Mouse (Mus musculus): ENCODE measurements around the gene AC109138.7. TPM values are rescaled to one million over a fixed set of nuclear protein-coding genes. Genes with fewer than 3 reads are reported as not detected.

The AC109138.7 gene
- not detected in 2 replicates for polyA plus RNA-seq (2015; fragmentation: Nextera tagmentation; extraction: Ambion mirVana)

- Histone ChIP-seq H3K4me2 (replicated peaks) (peak within 1 kb of the TSS; percentile 91), H3K36me3 (no peaks in the 10 kb centered on the region), H3K4me3 (replicated peaks) (peak within 1 kb of the TSS; percentile 87), H3K9ac (peak within 1 kb of the TSS; percentile 97), H3K27me3 (replicated peaks) (0 out of 2 replicates have a peak, but pooled peaks cover 3% of the 10 kb centered on the region), H3K4me1 (replicated peaks) (peaks cover 57% of the 10 kb centered on the region), H3K27ac (peak within 1 kb of the TSS; percentile 95), H3K9me3 (no peaks in the 10 kb centered on the region)
- ATAC-seq, result peak; percentile 60
- under 1% methylated on average over 49 of the region's 49 CpGs for WGBS
Observed at GRCm38 (mm10) chr19:4214071-4214770, at the start of gene AC109138.7, which contains the start of gene Clcf1. AC109138.7 (plus strand) TSS chr19:4214357. Clcf1 (plus strand) TSS chr19:4214238.

- ATAC-seq, result no peak
- Histone ChIP-seq H3K4me1 (replicated peaks) (peaks cover 12% of the 10 kb centered on the region), H3K27me3 (replicated peaks) (no peaks in the 10 kb centered on the region), H3K9ac (no peak overlapping the region), H3K36me3 (no peaks in the 10 kb centered on the region; the same call in 1 of the 2 replicates), H3K4me2 (replicated peaks) (no peak overlapping the region), H3K4me3 (replicated peaks) (no peak overlapping the region), H3K9me3 (no peaks in the 10 kb centered on the region), H3K27ac (no peak overlapping the region)
- WGBS, result 78% methylated on average over 2 of the region's 2 CpGs
Observed at GRCm38 (mm10) chr19:4164721-4165120, 49.4 kb upstream of the AC109138.7 start.

- 72% methylated on average over 9 of the region's 9 CpGs for WGBS
- no peak overlapping the region for H3K9ac ChIP-seq
- no peak for ATAC-seq
Observed at GRCm38 (mm10) chr19:4166678-4167476, 47.3 kb upstream of the AC109138.7 start.

GRCm38 (mm10) chr19:4169378-4169784, 44.8 kb upstream of the AC109138.7 start:
- peak overlapping the region; percentile 91 for H3K4me2 ChIP-seq (replicated peaks)
- peak; percentile 97 for ATAC-seq
- H3K4me1 ChIP-seq (replicated peaks), result peaks cover 12% of the 10 kb centered on the region
- no peaks in the 10 kb centered on the region for H3K27me3 ChIP-seq (replicated peaks)
- peak overlapping the region; percentile 69 for H3K9ac ChIP-seq
- WGBS, result under 1% methylated on average over 43 of the region's 43 CpGs
- peak overlapping the region; percentile 85 for H3K27ac ChIP-seq
- H3K36me3 ChIP-seq, result no peaks in the 10 kb centered on the region
- H3K9me3 ChIP-seq, result no peaks in the 10 kb centered on the region
- H3K4me3 ChIP-seq (replicated peaks), result peak overlapping the region; percentile 46

More at GRCm38 (mm10) chr19:4166678-4167476, 47.3 kb upstream of the AC109138.7 start:
- no peak overlapping the region for H3K27ac ChIP-seq
- no peaks in the 10 kb centered on the region for H3K27me3 ChIP-seq (replicated peaks)
- H3K9me3 ChIP-seq, result no peaks in the 10 kb centered on the region
- no peaks in the 10 kb centered on the region for H3K36me3 ChIP-seq
- peaks cover 22% of the 10 kb centered on the region for H3K4me1 ChIP-seq (replicated peaks)
- no peak overlapping the region for H3K4me3 ChIP-seq (replicated peaks)
- no peak overlapping the region for H3K4me2 ChIP-seq (replicated peaks)

- H3K36me3 ChIP-seq, result no peaks in the 10 kb centered on the region
- no peaks in the 10 kb centered on the region for H3K9me3 ChIP-seq
- H3K4me3 ChIP-seq (replicated peaks), result peak overlapping the region; percentile 46
- no peaks in the 10 kb centered on the region for H3K27me3 ChIP-seq (replicated peaks)
- ATAC-seq, result peak; percentile 63
- peak overlapping the region; percentile 69 for H3K9ac ChIP-seq
- 9% methylated on average over 27 of the region's 27 CpGs for WGBS
- peaks cover 12% of the 10 kb centered on the region for H3K4me1 ChIP-seq (replicated peaks)
- H3K4me2 ChIP-seq (replicated peaks), result peak overlapping the region; percentile 91
- peak overlapping the region; percentile 85 for H3K27ac ChIP-seq
Observed at GRCm38 (mm10) chr19:4169810-4170209, 44.3 kb upstream of the AC109138.7 start.

- 93% methylated on average over 10 of the region's 10 CpGs for WGBS
- no peak overlapping the region for H3K4me3 ChIP-seq (replicated peaks)
- no peak overlapping the region for H3K4me2 ChIP-seq (replicated peaks)
- H3K27ac ChIP-seq, result no peak overlapping the region
- no peak overlapping the region for H3K9ac ChIP-seq
- no peaks in the 10 kb centered on the region for H3K9me3 ChIP-seq
- H3K36me3 ChIP-seq, result no peaks in the 10 kb centered on the region
- ATAC-seq, result no peak
- peaks cover 23% of the 10 kb centered on the region for H3K4me1 ChIP-seq (replicated peaks)
- no peaks in the 10 kb centered on the region for H3K27me3 ChIP-seq (replicated peaks)
Observed at GRCm38 (mm10) chr19:4170723-4171392, 43.3 kb upstream of the AC109138.7 start.

- 67% methylated on average over 13 of the region's 13 CpGs for WGBS
- ATAC-seq, result no peak
Observed at GRCm38 (mm10) chr19:4171393-4172290, 42.5 kb upstream of the AC109138.7 start.

GRCm38 (mm10) chr19:4172925-4173324, 41.2 kb upstream of the AC109138.7 start:
- H3K36me3 ChIP-seq, result no peaks in the 10 kb centered on the region
- no peak overlapping the region for H3K27ac ChIP-seq
- no peak overlapping the region for H3K4me2 ChIP-seq (replicated peaks)
- peaks cover 25% of the 10 kb centered on the region for H3K4me1 ChIP-seq (replicated peaks)
- no peaks in the 10 kb centered on the region for H3K9me3 ChIP-seq
- 58% methylated on average over 11 of the region's 11 CpGs for WGBS
- H3K4me3 ChIP-seq (replicated peaks), result no peak overlapping the region
- no peak for ATAC-seq
- H3K9ac ChIP-seq, result peak overlapping the region; percentile 40; the same call in 1 of the 2 replicates
- no peaks in the 10 kb centered on the region for H3K27me3 ChIP-seq (replicated peaks)

More at GRCm38 (mm10) chr19:4171393-4172290, 42.5 kb upstream of the AC109138.7 start:
- no peak overlapping the region for H3K4me2 ChIP-seq (replicated peaks)
- no peak overlapping the region for H3K9ac ChIP-seq
- H3K4me3 ChIP-seq (replicated peaks), result no peak overlapping the region
- peaks cover 25% of the 10 kb centered on the region for H3K4me1 ChIP-seq (replicated peaks)
- H3K36me3 ChIP-seq, result no peaks in the 10 kb centered on the region
- no peak overlapping the region for H3K27ac ChIP-seq
- H3K27me3 ChIP-seq (replicated peaks), result no peaks in the 10 kb centered on the region
- H3K9me3 ChIP-seq, result no peaks in the 10 kb centered on the region

- WGBS, result 4% methylated on average over 11 of the region's 11 CpGs
- Histone ChIP-seq H3K27me3 (replicated peaks) (no peaks in the 10 kb centered on the region), H3K27ac (no peak within 1 kb of the TSS), H3K4me2 (replicated peaks) (peak within 1 kb of the TSS; percentile 54), H3K4me1 (replicated peaks) (peaks cover 17% of the 10 kb centered on the region), H3K36me3 (no peaks in the 10 kb centered on the region), H3K9me3 (no peaks in the 10 kb centered on the region), H3K9ac (peak within 1 kb of the TSS; percentile 14), H3K4me3 (replicated peaks) (0 out of 2 replicates have a peak within 1 kb of the TSS, but pooled peaks have one; percentile 3)
- ATAC-seq, result peak; percentile 87
Observed at GRCm38 (mm10) chr19:4175368-4175947, 38.7 kb upstream of the AC109138.7 start, which contains the start of gene Carns1. Carns1 (minus strand) TSS chr19:4175479.

- Histone ChIP-seq H3K9ac (no peak overlapping the region), H3K27ac (no peak overlapping the region), H3K4me1 (replicated peaks) (peaks cover 18% of the 10 kb centered on the region), H3K4me2 (replicated peaks) (no peak overlapping the region), H3K36me3 (no peaks in the 10 kb centered on the region), H3K9me3 (no peaks in the 10 kb centered on the region), H3K27me3 (replicated peaks) (no peaks in the 10 kb centered on the region), H3K4me3 (replicated peaks) (no peak overlapping the region)
- no peak for ATAC-seq
- WGBS, result 86% methylated on average over 7 of the region's 7 CpGs
Observed at GRCm38 (mm10) chr19:4180411-4180810, 33.7 kb upstream of the AC109138.7 start.

- H3K4me1 ChIP-seq (replicated peaks), result peaks cover 12% of the 10 kb centered on the region
- no peaks in the 10 kb centered on the region for H3K27me3 ChIP-seq (replicated peaks)
- no peak overlapping the region for H3K4me2 ChIP-seq (replicated peaks)
- no peaks in the 10 kb centered on the region for H3K9me3 ChIP-seq
- H3K4me3 ChIP-seq (replicated peaks), result no peak overlapping the region
- H3K27ac ChIP-seq, result no peak overlapping the region
- peak; percentile 44 for ATAC-seq
- WGBS, result 33% methylated on average over 3 of the region's 3 CpGs
- no peaks in the 10 kb centered on the region for H3K36me3 ChIP-seq
- H3K9ac ChIP-seq, result no peak overlapping the region
Observed at GRCm38 (mm10) chr19:4181892-4182291, 32.3 kb upstream of the AC109138.7 start.
